Mouse (Mus musculus): ENCODE results near the gene Slc18b1. TPM values are rescaled to one million over a fixed set of nuclear protein-coding genes. Genes with fewer than 3 reads are reported as not detected.
"Not testable (repeated sequence)": the region's sequence is repeated elsewhere in the genome, so short reads cannot be mapped to it uniquely, and the experiment has no call there.

Gene Slc18b1
- polyA plus RNA-seq, 1 experiment = 28.8 TPM

DNA sequence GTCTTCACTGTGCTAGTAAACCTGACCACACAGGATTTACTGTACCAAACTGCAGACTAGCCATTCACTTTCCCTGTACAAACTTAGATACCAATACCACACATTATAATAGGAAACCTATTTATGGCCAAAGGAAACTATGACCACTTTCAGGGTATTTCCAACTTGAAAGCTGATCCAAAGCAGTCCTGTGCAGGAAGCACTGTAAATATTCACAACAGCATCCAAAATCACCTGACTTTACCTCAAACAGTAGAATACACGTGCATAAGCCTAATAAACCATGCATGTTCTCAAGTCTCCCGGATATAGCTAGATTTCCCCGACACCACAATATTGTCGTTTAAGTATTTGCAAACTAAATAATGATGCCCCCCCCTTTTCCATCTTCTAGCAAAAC, 10.7 kb upstream of the Slc18b1 start:
- Histone ChIP-seq H3K4me1 (ENCODE audit: control insufficient read depth, insufficient read depth, low read length) (peaks cover 4% of the 10 kb centered on the region), H3K4me3 (ENCODE audit: insufficient read depth, low read length) (peak overlapping the region; percentile 92), H3K27ac (ENCODE audit: insufficient read depth, low read length) (peak overlapping the region; percentile 1; the same call in 1 of the 2 replicates)
- TF ChIP-seq POLR2A (IDR thresholded peaks at IDR 0.05; ENCODE audit: low read depth, low read length) = no peak
- TF ChIP-seq CTCF (IDR thresholded peaks at IDR 0.05; ENCODE audit: borderline replicate concordance, insufficient read depth, low read length) = no peak

DNA sequence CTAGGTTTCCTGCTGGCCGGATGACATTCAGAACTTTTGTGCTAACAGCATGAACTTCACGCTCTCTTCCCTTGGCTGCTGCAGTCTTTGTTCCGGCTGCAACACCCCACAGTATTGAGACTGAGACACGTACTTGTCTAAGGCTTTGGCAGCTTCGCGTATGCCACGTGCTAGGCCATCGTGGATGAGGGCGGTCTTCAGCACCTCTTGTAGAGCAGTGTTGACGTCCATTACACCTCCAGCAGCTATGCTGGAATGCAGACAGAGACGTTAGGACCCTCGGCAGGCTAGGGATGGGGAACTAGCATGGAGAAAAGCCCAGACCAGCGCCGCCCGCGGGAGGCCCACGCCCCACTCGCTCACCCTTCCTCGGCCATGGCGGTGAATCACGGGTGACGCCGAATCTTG, 10.2 kb upstream of the Slc18b1 start:
- H3K27ac ChIP-seq (ENCODE audit: insufficient read depth, low read length) = peak overlapping the region; percentile 41
- H3K4me1 ChIP-seq (ENCODE audit: control insufficient read depth, insufficient read depth, low read length) = not testable (repeated sequence)
- H3K4me3 ChIP-seq (ENCODE audit: insufficient read depth, low read length) = peak overlapping the region; percentile 92

- no peak for TF ChIP-seq CTCF (IDR thresholded peaks at IDR 0.05; ENCODE audit: borderline replicate concordance, insufficient read depth, low read length)
- peak; percentile 97 for TF ChIP-seq POLR2A (IDR thresholded peaks at IDR 0.05; ENCODE audit: low read depth, low read length)
- Histone ChIP-seq H3K27ac (ENCODE audit: insufficient read depth, low read length) (peak within 1 kb of the TSS; percentile 98), H3K4me3 (ENCODE audit: insufficient read depth, low read length) (peak within 1 kb of the TSS; percentile 92), H3K4me1 (ENCODE audit: control insufficient read depth, insufficient read depth, low read length) (peaks cover 4% of the 10 kb centered on the region; the same call in 1 of the 2 replicates)
Measured at GRCm38 (mm10) chr10:23787062-23787821, 9.5 kb upstream of the Slc18b1 start, which contains the start of gene Rps12. TSS of gene Rps12 (minus strand) at chr10:23787275.

- H3K27ac ChIP-seq (ENCODE audit: insufficient read depth, low read length) = peak overlapping the region; percentile 98
- H3K4me1 ChIP-seq (ENCODE audit: control insufficient read depth, insufficient read depth, low read length) = peaks cover 4% of the 10 kb centered on the region; the same call in 1 of the 2 replicates
- H3K4me3 ChIP-seq (ENCODE audit: insufficient read depth, low read length) = peak overlapping the region; percentile 92
- TF ChIP-seq POLR2A (IDR thresholded peaks at IDR 0.05; ENCODE audit: low read depth, low read length) = 0 out of 2 replicates have a peak, but pooled peaks have one; percentile 39
- no peak for TF ChIP-seq CTCF (IDR thresholded peaks at IDR 0.05; ENCODE audit: borderline replicate concordance, insufficient read depth, low read length)
Measured at GRCm38 (mm10) chr10:23788056-23788600, 8.7 kb upstream of the Slc18b1 start.

DNA sequence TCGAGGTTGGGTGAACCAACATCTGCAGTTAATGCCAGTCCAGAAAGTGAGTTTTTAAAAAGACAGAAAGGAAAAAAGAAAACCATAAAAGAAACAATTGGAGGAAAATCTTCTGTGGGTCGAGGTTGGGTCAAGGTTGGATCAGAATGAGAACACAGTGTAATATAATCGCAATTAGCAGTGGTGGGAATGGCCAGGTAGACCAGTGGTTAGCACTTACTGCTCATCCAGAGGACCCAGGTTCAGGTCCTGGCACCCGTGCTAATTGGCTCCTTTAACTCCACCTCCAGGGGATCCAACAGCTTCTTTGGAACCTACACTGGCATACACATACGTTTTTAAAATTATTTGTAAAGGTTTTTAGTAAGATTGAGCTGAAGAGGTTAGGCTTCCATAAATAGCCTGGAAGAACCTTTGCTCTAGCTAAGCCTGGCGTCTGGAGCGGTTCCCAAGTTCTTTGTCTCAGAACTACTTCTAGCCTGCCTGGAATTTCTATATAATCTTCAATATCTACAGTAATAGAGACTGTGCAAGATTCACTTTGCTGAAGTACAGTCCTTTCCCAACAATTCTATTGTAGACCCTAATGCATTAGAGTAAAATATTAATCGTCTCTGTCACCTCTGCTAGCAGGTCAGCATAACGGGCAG, 790 bp upstream of the Slc18b1 start:
- Histone ChIP-seq H3K27ac (ENCODE audit: insufficient read depth, low read length) (no peak overlapping the region), H3K4me1 (ENCODE audit: control insufficient read depth, insufficient read depth, low read length) (no peaks in the 10 kb centered on the region), H3K4me3 (ENCODE audit: insufficient read depth, low read length) (no peak overlapping the region)
- TF ChIP-seq CTCF (IDR thresholded peaks at IDR 0.05; ENCODE audit: borderline replicate concordance, insufficient read depth, low read length) (no peak), POLR2A (IDR thresholded peaks at IDR 0.05; ENCODE audit: low read depth, low read length) (no peak)

DNA sequence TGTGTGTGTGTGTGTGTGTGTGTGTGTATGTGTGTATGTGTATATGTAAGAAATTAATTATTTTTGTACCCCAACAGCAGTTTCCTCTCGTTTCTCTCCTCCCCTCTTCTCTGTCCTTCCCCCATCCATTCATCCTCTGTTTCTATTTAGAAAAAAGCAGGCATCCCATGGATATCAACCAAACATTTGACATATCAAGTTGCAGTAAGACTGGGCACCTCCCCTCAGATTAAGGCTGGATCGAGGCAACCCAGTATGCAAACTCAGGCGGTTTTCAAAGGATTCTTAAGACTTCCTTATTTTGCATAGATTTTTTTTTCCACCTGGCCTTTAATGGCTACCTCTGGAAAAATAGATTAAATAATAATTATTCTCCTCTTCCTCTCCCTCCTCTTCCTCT, 820 bp downstream of the Slc18b1 start:
- no peak for TF ChIP-seq POLR2A (IDR thresholded peaks at IDR 0.05; ENCODE audit: low read depth, low read length)
- no peak for TF ChIP-seq CTCF (IDR thresholded peaks at IDR 0.05; ENCODE audit: borderline replicate concordance, insufficient read depth, low read length)

DNA sequence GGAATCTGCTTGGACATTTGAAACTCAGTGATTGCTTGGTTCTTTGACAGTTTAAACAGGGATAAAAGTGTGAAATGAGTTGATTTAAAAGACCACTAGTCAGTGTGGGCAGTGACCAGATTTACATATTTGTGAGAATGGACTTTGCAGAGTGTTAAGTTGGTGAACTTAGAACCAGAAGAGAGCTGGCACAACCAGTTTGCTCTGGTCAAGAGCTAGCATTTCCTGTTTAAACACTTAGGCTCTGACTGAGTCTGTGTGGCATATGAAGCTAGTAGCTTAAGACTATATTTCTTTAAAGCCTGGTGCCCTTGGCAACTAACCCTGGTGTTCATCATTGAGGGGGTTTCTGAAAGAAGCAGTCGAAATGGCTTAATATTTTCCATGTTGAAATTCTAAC, 1.4 kb downstream of the Slc18b1 start:
- Histone ChIP-seq H3K27ac (ENCODE audit: insufficient read depth, low read length) (no peak overlapping the region), H3K4me3 (ENCODE audit: insufficient read depth, low read length) (no peak overlapping the region), H3K4me1 (ENCODE audit: control insufficient read depth, insufficient read depth, low read length) (no peaks in the 10 kb centered on the region)
- TF ChIP-seq POLR2A (IDR thresholded peaks at IDR 0.05; ENCODE audit: low read depth, low read length) (no peak), CTCF (IDR thresholded peaks at IDR 0.05; ENCODE audit: borderline replicate concordance, insufficient read depth, low read length) (no peak)

More for the DNA sequence above, 820 bp downstream of the Slc18b1 start:
- no peak overlapping the region for H3K27ac ChIP-seq (ENCODE audit: insufficient read depth, low read length)
- no peaks in the 10 kb centered on the region for H3K4me1 ChIP-seq (ENCODE audit: control insufficient read depth, insufficient read depth, low read length)
- H3K4me3 ChIP-seq (ENCODE audit: insufficient read depth, low read length) = no peak overlapping the region; the same call in 1 of the 2 replicates

DNA sequence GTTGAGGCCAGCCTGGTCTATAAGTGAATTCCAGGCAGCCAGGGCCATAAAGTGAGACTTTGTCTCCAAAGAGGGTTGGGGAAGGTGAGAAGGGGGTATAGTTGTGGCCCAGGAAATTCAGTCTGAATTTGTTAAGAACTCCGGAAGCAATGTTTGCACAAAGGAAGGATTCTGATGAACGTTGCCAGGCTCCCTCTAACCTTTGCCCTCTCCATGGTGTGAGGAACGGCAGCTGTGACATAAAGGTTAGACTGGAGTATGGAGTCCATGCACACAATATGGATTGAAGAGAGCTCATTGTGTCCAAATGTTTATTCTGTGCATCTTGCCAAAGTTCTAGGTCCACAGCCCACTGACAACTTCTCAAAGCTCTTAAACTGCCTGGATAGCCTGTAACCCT, 3.1 kb downstream of the Slc18b1 start:
- Histone ChIP-seq H3K4me3 (ENCODE audit: insufficient read depth, low read length) (no peak overlapping the region), H3K4me1 (ENCODE audit: control insufficient read depth, insufficient read depth, low read length) (no peaks in the 10 kb centered on the region), H3K27ac (ENCODE audit: insufficient read depth, low read length) (no peak overlapping the region)
- TF ChIP-seq POLR2A (IDR thresholded peaks at IDR 0.05; ENCODE audit: low read depth, low read length) = no peak
- TF ChIP-seq CTCF (IDR thresholded peaks at IDR 0.05; ENCODE audit: borderline replicate concordance, insufficient read depth, low read length) = no peak

GRCm38 (mm10) chr10:23802911-23803310, 6.1 kb downstream of the Slc18b1 start:
- TF ChIP-seq CTCF (IDR thresholded peaks at IDR 0.05; ENCODE audit: borderline replicate concordance, insufficient read depth, low read length) (no peak), POLR2A (IDR thresholded peaks at IDR 0.05; ENCODE audit: low read depth, low read length) (no peak)
- H3K27ac ChIP-seq (ENCODE audit: insufficient read depth, low read length) = no peak overlapping the region
- H3K4me3 ChIP-seq (ENCODE audit: insufficient read depth, low read length) = no peak overlapping the region
- H3K4me1 ChIP-seq (ENCODE audit: control insufficient read depth, insufficient read depth, low read length) = no peaks in the 10 kb centered on the region

DNA sequence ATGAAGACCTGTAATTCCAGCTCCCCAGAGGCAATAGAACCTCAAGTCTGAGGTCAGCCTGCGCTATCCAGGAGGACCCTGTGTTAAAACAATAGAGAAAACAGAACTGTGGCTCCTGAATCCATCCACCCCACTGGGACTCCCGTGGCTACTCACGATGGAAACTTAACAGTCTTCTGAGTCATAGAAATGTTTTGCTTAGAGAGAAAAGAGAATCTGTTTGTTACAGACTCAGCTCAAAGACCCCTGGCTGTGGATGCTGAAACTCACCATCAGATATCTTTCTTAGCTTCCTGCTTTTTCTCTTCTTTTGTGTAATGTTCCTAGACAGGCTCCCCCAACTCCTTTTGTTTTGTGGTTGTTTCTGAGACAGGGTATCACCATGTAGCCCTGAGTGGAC, 7.9 kb downstream of the Slc18b1 start:
- Histone ChIP-seq H3K27ac (ENCODE audit: insufficient read depth, low read length) (no peak overlapping the region), H3K4me3 (ENCODE audit: insufficient read depth, low read length) (no peak overlapping the region), H3K4me1 (ENCODE audit: control insufficient read depth, insufficient read depth, low read length) (no peaks in the 10 kb centered on the region)
- TF ChIP-seq POLR2A (IDR thresholded peaks at IDR 0.05; ENCODE audit: low read depth, low read length) (no peak), CTCF (IDR thresholded peaks at IDR 0.05; ENCODE audit: borderline replicate concordance, insufficient read depth, low read length) (no peak)

Data from embryonic fibroblast, embryonic 13.5 days (primary cell).